ENCODE assay signal across 16 mouse cellular contexts in the genomic region with DNA sequence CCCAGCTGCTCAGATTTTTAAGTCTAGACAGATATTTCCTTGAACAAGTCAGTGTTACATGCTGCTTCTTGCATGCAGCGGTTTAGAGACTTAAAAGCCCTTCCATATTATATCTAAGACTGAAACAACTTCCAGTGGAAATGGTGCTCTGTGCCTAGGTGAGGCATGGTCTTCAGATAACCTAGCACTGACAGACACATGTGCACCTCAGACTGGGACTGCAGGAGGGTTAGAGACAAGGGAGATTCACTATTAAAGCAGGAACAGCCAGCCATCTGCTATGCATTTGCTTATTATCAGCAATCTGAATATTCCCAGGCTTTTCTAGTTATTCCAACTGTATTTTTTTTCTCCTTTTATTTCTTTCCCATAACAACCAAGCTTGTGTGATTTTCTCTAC.
DNase-seq lines count a peak whose midpoint lies in the region; ATAC-seq and TF ChIP-seq lines count a peak whose summit lies in the region.
"Had no signal": no experiment of that assay in that cellular context is flagged by ENCODE, and none has a peak within 500 bp of the region (broad histone marks: within the 10 kb centered on the region; RNA-seq: fewer than 3 reads in every experiment).

No protein-coding gene starts in this region.

- H3K9me3 ChIP-seq in forebrain, embryonic 12.5 days = no peaks in the 10 kb centered on the region
- no peaks in the 10 kb centered on the region for H3K9me3 ChIP-seq in forebrain, embryonic 16.5 days (ENCODE audit: control insufficient read depth, low read length)
- no peaks in the 10 kb centered on the region for H3K9me3 ChIP-seq in hindbrain, embryonic 16.5 days (ENCODE audit: control insufficient read depth, low read length)
- no peaks in the 10 kb centered on the region for H3K9me3 ChIP-seq in neural tube, embryonic 12.5 days
- H3K9me3 ChIP-seq: limb, embryonic 10.5 days had no signal

- H3K27ac ChIP-seq in forebrain, embryonic 12.5 days = peak overlapping the region; percentile 89
- peak overlapping the region; percentile 83 for H3K27ac ChIP-seq in forebrain, embryonic 16.5 days (ENCODE audit: low read length)
- H3K27ac ChIP-seq in hindbrain, embryonic 16.5 days (ENCODE audit: low read depth, low read length) = peak overlapping the region; percentile 36; the same call in 1 of the 2 replicates
- peak overlapping the region; percentile 76; the same call in 1 of the 2 replicates for H3K27ac ChIP-seq in neural tube, embryonic 12.5 days
- no peak overlapping the region for H3K27ac ChIP-seq in heart, adult 2 months
- H3K27ac ChIP-seq: limb, embryonic 10.5 days had no signal

- H3K4me2 ChIP-seq in forebrain, embryonic 12.5 days = no peak overlapping the region
- H3K4me2 ChIP-seq in forebrain, embryonic 16.5 days (ENCODE audit: low read length) = no peak overlapping the region
- H3K4me2 ChIP-seq in hindbrain, embryonic 16.5 days (ENCODE audit: low read length) = no peak overlapping the region
- H3K4me2 ChIP-seq in neural tube, embryonic 12.5 days (replicated peaks) = no peak overlapping the region
- H3K4me2 ChIP-seq: liver, embryonic 11.5 days; lung, embryonic 14.5 days had no signal

- H3K79me2 ChIP-seq in heart, adult 2 months (replicated peaks; ENCODE audit: control insufficient read depth, insufficient read depth, low read length) = no peaks in the 10 kb centered on the region

- H3K9ac ChIP-seq in forebrain, embryonic 12.5 days = no peak overlapping the region
- H3K9ac ChIP-seq in forebrain, embryonic 16.5 days (replicated peaks; ENCODE audit: low read depth, low read length) = no peak overlapping the region
- no peak overlapping the region for H3K9ac ChIP-seq in hindbrain, embryonic 16.5 days (ENCODE audit: low read depth, low read length)
- H3K9ac ChIP-seq in neural tube, embryonic 12.5 days = no peak overlapping the region
- no peak overlapping the region for H3K9ac ChIP-seq in heart, adult 2 months (ENCODE audit: low read depth, low read length)
- H3K9ac ChIP-seq: lung, embryonic 14.5 days had no signal

- H3K4me3 ChIP-seq in forebrain, embryonic 12.5 days (replicated peaks) = no peak overlapping the region
- H3K4me3 ChIP-seq in forebrain, embryonic 16.5 days (replicated peaks; ENCODE audit: low read length) = no peak overlapping the region
- H3K4me3 ChIP-seq in hindbrain, embryonic 16.5 days (ENCODE audit: low read length) = no peak overlapping the region
- no peak overlapping the region for H3K4me3 ChIP-seq in neural tube, embryonic 12.5 days
- H3K4me3 ChIP-seq in heart, adult 2 months = no peak overlapping the region
- H3K4me3 ChIP-seq: limb, embryonic 10.5 days; myocyte had no signal

- H3K4me1 ChIP-seq in forebrain, embryonic 12.5 days = peaks cover 47% of the 10 kb centered on the region
- peaks cover 35% of the 10 kb centered on the region for H3K4me1 ChIP-seq in forebrain, embryonic 16.5 days (replicated peaks; ENCODE audit: control insufficient read depth, insufficient read depth, low read length)
- peaks cover 13% of the 10 kb centered on the region for H3K4me1 ChIP-seq in hindbrain, embryonic 16.5 days (ENCODE audit: control insufficient read depth, insufficient read depth, low read depth, low read length)
- H3K4me1 ChIP-seq in neural tube, embryonic 12.5 days = peaks cover 19% of the 10 kb centered on the region
- no peaks in the 10 kb centered on the region for H3K4me1 ChIP-seq in heart, adult 2 months (ENCODE audit: control insufficient read depth, insufficient read depth, low read length)
- H3K4me1 ChIP-seq: limb, embryonic 10.5 days had no signal

- DNase-seq in heart, adult 2 months = no peak
- DNase-seq in retina, embryonic 14.5 days (ENCODE audit: low spot score) = no peak
- no peak for DNase-seq in layer of hippocampus, adult 9-11 months
- DNase-seq: adrenal gland, postnatal 25 days; cerebellum, postnatal 10 days; gastrocnemius, postnatal 10 days; lung, embryonic 14.5 days; right cerebral cortex, postnatal 4 days; thymus, postnatal 14 days had no signal

- TF ChIP-seq EP300 in heart, adult 2 months (IDR thresholded peaks at IDR 0.05; ENCODE audit: insufficient read depth, low read depth, low read length) = no peak

- peak; percentile 42; the same call in 1 of the 2 replicates for ATAC-seq in forebrain, embryonic 12.5 days (ENCODE audit: low FRiP score)
- peak; percentile 24; the same call in 1 of the 2 replicates for ATAC-seq in forebrain, embryonic 16.5 days
- ATAC-seq in hindbrain, embryonic 16.5 days = 0 out of 2 replicates have a peak, but pooled peaks have one; percentile 6
- peak; percentile 68 for ATAC-seq in neural tube, embryonic 12.5 days (ENCODE audit: low FRiP score, low read depth)

- TF ChIP-seq CTCF in heart, adult 2 months (IDR thresholded peaks at IDR 0.05) = no peak

- no peaks in the 10 kb centered on the region for H3K36me3 ChIP-seq in forebrain, embryonic 12.5 days (replicated peaks)
- H3K36me3 ChIP-seq in forebrain, embryonic 16.5 days (ENCODE audit: control insufficient read depth, insufficient read depth) = no peaks in the 10 kb centered on the region
- no peaks in the 10 kb centered on the region for H3K36me3 ChIP-seq in hindbrain, embryonic 16.5 days (ENCODE audit: control insufficient read depth, insufficient read depth, low read length)
- no peaks in the 10 kb centered on the region for H3K36me3 ChIP-seq in neural tube, embryonic 12.5 days
- no peaks in the 10 kb centered on the region for H3K36me3 ChIP-seq in heart, adult 2 months (ENCODE audit: control insufficient read depth, insufficient read depth, low read length)
- H3K36me3 ChIP-seq: limb, embryonic 10.5 days had no signal

- H3K27me3 ChIP-seq in forebrain, embryonic 12.5 days = no peaks in the 10 kb centered on the region
- H3K27me3 ChIP-seq in forebrain, embryonic 16.5 days (replicated peaks; ENCODE audit: control insufficient read depth, insufficient read depth, low read length) = no peaks in the 10 kb centered on the region
- no peaks in the 10 kb centered on the region for H3K27me3 ChIP-seq in hindbrain, embryonic 16.5 days (replicated peaks; ENCODE audit: control insufficient read depth, insufficient read depth, low read length)
- no peaks in the 10 kb centered on the region for H3K27me3 ChIP-seq in neural tube, embryonic 12.5 days (replicated peaks)
- H3K27me3 ChIP-seq in heart, adult 2 months (ENCODE audit: control insufficient read depth, insufficient read depth, low read length) = no peaks in the 10 kb centered on the region

- intact Hi-C loops in heart, adult 2 months (cut with DNase I) = no loop called here

- 72% methylated on average over 1 of the region's 1 CpGs for WGBS in forebrain, embryonic 12.5 days
- WGBS in forebrain, embryonic 16.5 days = 76% methylated on average over 1 of the region's 1 CpGs
- WGBS in hindbrain, embryonic 16.5 days = 75% methylated on average over 1 of the region's 1 CpGs
- 82% methylated on average over 1 of the region's 1 CpGs for WGBS in neural tube, embryonic 12.5 days
- 79% methylated on average over 1 of the region's 1 CpGs for WGBS in heart, adult 2 months

- no peak for TF ChIP-seq POLR2A in heart, adult 2 months (IDR thresholded peaks at IDR 0.05; ENCODE audit: insufficient read depth, low read depth, low read length)

Comparison
In these comparisons a context has a peak if more than half of its experiments do, and no peak if none do; other contexts are left out.
1. ATAC-seq: peak in every context shown above with its lines; median percentile 68 in neural tube, embryonic 12.5 days; 42 in forebrain, embryonic 12.5 days; 24 in forebrain, embryonic 16.5 days; 6 in hindbrain, embryonic 16.5 days.